Mouse (Mus musculus) myocyte (in vitro differentiated cells): ENCODE measurements at regions not wholly inside any gene's neighbourhood (a gene's known extent, or its start where the extent isn't known, plus 50 kb on each side); places are given as distances from the start of the nearest gene placed in this dataset.

Experiments
- H3K27me3 ChIP-seq: one replicate; pipeline ENCODE4 v1.6.1; 2011; ENCODE audit not compliant: control insufficient read depth, insufficient read depth, insufficient read length
- H3K36me3 ChIP-seq: one replicate; pipeline ENCODE4 v1.6.1; 2011; ENCODE audit not compliant: control insufficient read depth, insufficient read depth
- H3K4me2 ChIP-seq: one replicate; pipeline ENCODE4 v1.6.1; 2011; ENCODE audit warnings: low read depth, control low read depth
- H3K4me3 ChIP-seq: one replicate; pipeline ENCODE4 v1.5.1; 2011; ENCODE audit warnings: mild to moderate bottlenecking, control low read depth, moderate library complexity
- H3K79me2 ChIP-seq: one replicate; pipeline ENCODE4 v1.6.1; 2011; ENCODE audit not compliant: control insufficient read depth, insufficient read depth
- H3ac ChIP-seq: one replicate; pipeline ENCODE4 v1.6.1; 2011; ENCODE audit not compliant: control insufficient read depth, insufficient read length
- CEBPB ChIP-seq: IDR thresholded peaks from 2 replicates; pipeline ENCODE4 v1.6.1; 2011; ENCODE audit warnings: mild to moderate bottlenecking, moderate library complexity; ENCODE audit not compliant: poor library complexity, insufficient read depth, severe bottlenecking
- E2F4 ChIP-seq: IDR thresholded peaks from one replicate; pipeline ENCODE4 v1.6.1; 2011; ENCODE audit warnings: mild to moderate bottlenecking, control low read depth, moderate library complexity; ENCODE audit not compliant: insufficient read depth
- MAX ChIP-seq: IDR thresholded peaks from one replicate; pipeline ENCODE4 v1.6.1; 2011; ENCODE audit warnings: low read depth, mild to moderate bottlenecking, control low read depth
- MYOD1 ChIP-seq, 3 experiments: IDR thresholded peaks; one replicate each; pipeline ENCODE4 v1.6.1; 2011; ENCODE audit warnings: control low read depth in 2 of 3, low read depth in 2 of 3, mild to moderate bottlenecking in 2 of 3, moderate library complexity in 1 of 3; ENCODE audit not compliant: insufficient read length in 2 of 3, control insufficient read depth in 1 of 3
- MYOG ChIP-seq, 3 experiments: IDR thresholded peaks; one replicate each; pipeline ENCODE4 v1.6.1; 2011; ENCODE audit warnings: control low read depth in 2 of 3, low read depth in 2 of 3, mild to moderate bottlenecking in 2 of 3; ENCODE audit not compliant: insufficient read length in 2 of 3, control insufficient read depth in 1 of 3, insufficient read depth in 1 of 3
- POLR2A ChIP-seq: IDR thresholded peaks from one replicate; pipeline ENCODE4 v1.6.1; 2011; ENCODE audit warnings: low read depth, mild to moderate bottlenecking, control low read depth, moderate library complexity; ENCODE audit not compliant: insufficient read length
- POLR2AphosphoS2 ChIP-seq: IDR thresholded peaks from one replicate; pipeline ENCODE4 v1.6.1; 2011; ENCODE audit warnings: low read depth, control low read depth; ENCODE audit not compliant: insufficient read length
- REST ChIP-seq: IDR thresholded peaks from one replicate; pipeline ENCODE4 v1.6.1; 2011; ENCODE audit warnings: mild to moderate bottlenecking, control low read depth, moderate library complexity; ENCODE audit not compliant: insufficient read depth, insufficient read length
- SRF ChIP-seq: IDR thresholded peaks from one replicate; pipeline ENCODE4 v1.6.1; 2011; ENCODE audit warnings: low read depth; ENCODE audit not compliant: control insufficient read depth, insufficient read length
- TCF12 ChIP-seq: IDR thresholded peaks from one replicate; pipeline ENCODE4 v1.6.1; 2011; ENCODE audit warnings: mild to moderate bottlenecking, control low read depth; ENCODE audit not compliant: poor library complexity, insufficient read depth, severe bottlenecking
- TCF3 ChIP-seq: IDR thresholded peaks from one replicate; pipeline ENCODE4 v1.6.1; 2011; ENCODE audit warnings: low read depth, control low read depth; ENCODE audit not compliant: insufficient read length
- USF1 ChIP-seq: IDR thresholded peaks from one replicate; pipeline ENCODE4 v1.6.1; 2011; ENCODE audit warnings: low read depth, mild to moderate bottlenecking, control low read depth, moderate library complexity

- H3K27me3 ChIP-seq, result no peaks in the 10 kb centered on the region
- no peak overlapping the region for H3ac ChIP-seq
- H3K4me2 ChIP-seq, result no peak overlapping the region
- TF ChIP-seq USF1 (no peak), MAX (no peak), TCF3 (no peak), TCF12 (no peak), POLR2A (no peak), MYOG (IDR thresholded peaks at IDR 0.05; ENCODE audit: control insufficient read depth in 1 of 3, insufficient read depth in 1 of 3, insufficient read length in 2 of 3, low read depth in 2 of 3) (no peak), REST (no peak), POLR2AphosphoS2 (no peak)
- no peak overlapping the region for H3K4me3 ChIP-seq
- H3K79me2 ChIP-seq, result no peaks in the 10 kb centered on the region
- no peaks in the 10 kb centered on the region for H3K36me3 ChIP-seq
These were observed 184.4 kb downstream of the Gm28710 start for GRCm38 (mm10) chr5:16976006-16976405.

GRCm38 (mm10) chr5:16984877-16985276, 193.3 kb downstream of the Gm28710 start:
- no peak overlapping the region for H3K4me3 ChIP-seq
- H3K4me2 ChIP-seq, result no peak overlapping the region
- no peaks in the 10 kb centered on the region for H3K36me3 ChIP-seq
- no peak overlapping the region for H3ac ChIP-seq
- no peaks in the 10 kb centered on the region for H3K79me2 ChIP-seq
- TF ChIP-seq MYOD1 (IDR thresholded peaks at IDR 0.05; ENCODE audit: control insufficient read depth in 1 of 3, insufficient read length in 2 of 3, low read depth in 2 of 3) (no peak), CEBPB (no peak), POLR2A (no peak), TCF12 (no peak), E2F4 (no peak), USF1 (no peak), MYOG (IDR thresholded peaks at IDR 0.05; ENCODE audit: control insufficient read depth in 1 of 3, insufficient read depth in 1 of 3, insufficient read length in 2 of 3, low read depth in 2 of 3) (no peak)
- no peaks in the 10 kb centered on the region for H3K27me3 ChIP-seq

GRCm38 (mm10) chr5:16991518-16991917, 199.9 kb downstream of the Gm28710 start:
- Histone ChIP-seq H3K79me2 (no peaks in the 10 kb centered on the region), H3K36me3 (no peaks in the 10 kb centered on the region), H3K4me2 (no peak overlapping the region), H3ac (no peak overlapping the region), H3K27me3 (no peaks in the 10 kb centered on the region), H3K4me3 (no peak overlapping the region)
- TF ChIP-seq POLR2A, result no peak
- no peak for TF ChIP-seq MAX
- no peak for TF ChIP-seq POLR2AphosphoS2
- no peak for TF ChIP-seq MYOG (IDR thresholded peaks at IDR 0.05; ENCODE audit: control insufficient read depth in 1 of 3, insufficient read depth in 1 of 3, insufficient read length in 2 of 3, low read depth in 2 of 3)
- no peak for TF ChIP-seq TCF12
- no peak for TF ChIP-seq SRF
- TF ChIP-seq MYOD1 (IDR thresholded peaks at IDR 0.05; ENCODE audit: control insufficient read depth in 1 of 3, insufficient read length in 2 of 3, low read depth in 2 of 3), result no peak
- TF ChIP-seq CEBPB, result no peak
- no peak for TF ChIP-seq USF1

GRCm38 (mm10) chr5:16999183-16999582, 207.6 kb downstream of the Gm28710 start:
- Histone ChIP-seq H3K27me3 (no peaks in the 10 kb centered on the region), H3K36me3 (no peaks in the 10 kb centered on the region), H3K4me2 (no peak overlapping the region), H3ac (no peak overlapping the region), H3K79me2 (no peaks in the 10 kb centered on the region), H3K4me3 (no peak overlapping the region)
- no peak for TF ChIP-seq USF1
- no peak for TF ChIP-seq CEBPB
- no peak for TF ChIP-seq TCF12
- no peak for TF ChIP-seq REST

GRCm38 (mm10) chr5:17006807-17007522, 215.4 kb downstream of the Gm28710 start:
- TF ChIP-seq POLR2A (no peak), TCF3 (no peak), REST (no peak), MAX (no peak), MYOG (IDR thresholded peaks at IDR 0.05; ENCODE audit: control insufficient read depth in 1 of 3, insufficient read depth in 1 of 3, insufficient read length in 2 of 3, low read depth in 2 of 3) (no peak), USF1 (no peak)
- no peak overlapping the region for H3K4me2 ChIP-seq

More at GRCm38 (mm10) chr5:17006807-17007522, 215.4 kb downstream of the Gm28710 start:
- Histone ChIP-seq H3K27me3 (no peaks in the 10 kb centered on the region), H3K4me3 (no peak overlapping the region), H3K79me2 (no peaks in the 10 kb centered on the region), H3K36me3 (no peaks in the 10 kb centered on the region), H3ac (no peak overlapping the region)
